Mouse (Mus musculus) retina, postnatal 1 day (tissue): ENCODE data around the gene Gemin5.
"Not testable (repeated sequence)": the region's sequence is repeated elsewhere in the genome, so short reads cannot be mapped to it uniquely, and the experiment has no call there.

Experiments
- DNase-seq: peaks from one replicate; pipeline ENCODE4 v3.0.0-alpha.2; 2012

Gemin5 gene

GRCm38 (mm10) chr11:58168167-58168915 lies at the start of gene Gemin5:
TSS of gene Gemin5 (minus strand) at chr11:58168539.
- DNase-seq: peak; percentile 89

GRCm38 (mm10) chr11:58216823-58217222 lies 48.5 kb upstream of the Gemin5 start:
- no peak for DNase-seq

DNA sequence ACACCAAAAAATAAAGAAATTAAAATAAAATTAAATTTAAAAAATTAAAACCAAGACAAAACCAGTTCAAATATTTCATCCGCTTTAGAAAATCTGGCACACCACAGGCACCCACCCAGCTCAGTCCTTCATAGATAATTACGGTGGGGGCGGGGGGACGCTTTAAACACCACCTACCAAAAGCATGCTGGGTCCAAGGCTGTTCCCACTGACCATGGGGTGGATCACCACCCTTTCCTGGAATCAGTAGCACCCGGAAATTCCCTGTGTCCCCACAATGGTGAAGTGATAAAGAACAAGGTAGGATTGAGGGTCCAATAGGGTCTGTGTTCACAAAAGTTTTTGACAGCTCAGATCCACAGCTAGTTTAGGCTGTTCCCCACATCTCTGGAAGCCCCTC lies 47.5 kb upstream of the Gemin5 start:
- DNase-seq: no peak

- DNase-seq: not testable (repeated sequence)
Observed at GRCm38 (mm10) chr11:58215049-58215430, 46.7 kb upstream of the Gemin5 start.

GRCm38 (mm10) chr11:58214391-58215048 lies 46.2 kb upstream of the Gemin5 start:
- DNase-seq: peak; percentile 55

GRCm38 (mm10) chr11:58213673-58214342 lies 45.5 kb upstream of the Gemin5 start:
- no peak for DNase-seq

- no peak for DNase-seq
Observed at GRCm38 (mm10) chr11:58211682-58212067, 43.3 kb upstream of the Gemin5 start.

GRCm38 (mm10) chr11:58211062-58211681 lies 42.8 kb upstream of the Gemin5 start:
- DNase-seq: no peak

- DNase-seq: no peak
Observed at GRCm38 (mm10) chr11:58210321-58210886, 42.1 kb upstream of the Gemin5 start.

GRCm38 (mm10) chr11:58201052-58201451 lies 32.7 kb upstream of the Gemin5 start:
- no peak for DNase-seq

DNA sequence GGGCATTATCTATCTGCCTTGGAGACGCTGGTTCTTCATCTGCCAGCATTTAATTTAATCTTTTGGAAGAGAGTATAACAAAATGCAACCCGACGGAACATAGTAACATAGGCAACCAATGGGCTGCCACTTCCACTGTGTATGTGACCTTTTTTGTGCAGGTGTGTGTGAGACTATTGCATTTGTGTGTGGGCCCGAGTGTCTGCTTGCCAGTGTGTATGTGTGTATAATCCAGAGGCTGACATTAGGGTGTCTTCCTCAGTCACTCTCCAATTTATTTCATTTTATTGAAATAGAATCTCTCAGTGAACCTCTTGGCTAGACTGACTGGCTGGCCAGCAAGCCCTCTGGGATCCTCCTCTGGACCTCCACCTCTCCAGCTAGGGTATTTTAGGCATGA lies 31.9 kb upstream of the Gemin5 start:
- no peak for DNase-seq

GRCm38 (mm10) chr11:58199229-58200037 lies 31.1 kb upstream of the Gemin5 start, which contains the start of the genes Igtp and Irgm2:
TSS of gene Igtp (plus strand) at chr11:58199556.
TSS of gene Irgm2 (plus strand) at chr11:58199618.
- peak; percentile 67 for DNase-seq

DNA sequence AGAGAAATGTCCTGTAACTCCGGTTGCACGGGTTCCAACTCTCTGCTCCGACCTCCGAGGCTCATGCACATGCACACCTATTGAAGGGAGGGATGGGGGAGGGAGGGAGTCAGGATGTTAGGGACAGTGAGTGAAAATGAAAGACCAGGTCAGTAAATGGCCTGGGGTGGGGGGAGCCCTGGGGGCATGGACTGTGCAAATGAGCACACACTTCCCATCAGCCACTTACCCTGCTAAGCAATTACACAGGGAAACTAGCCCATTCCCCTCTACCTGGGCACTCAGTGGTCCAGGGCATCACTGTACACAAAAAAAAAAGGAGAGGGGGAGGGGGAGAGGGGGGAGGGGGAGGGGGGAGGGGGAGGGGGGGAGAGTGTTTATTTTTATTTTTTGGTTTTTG lies 30.3 kb upstream of the Gemin5 start:
- DNase-seq: no peak

- peak; percentile 37 for DNase-seq
Observed at GRCm38 (mm10) chr11:58193860-58194520, 25.7 kb upstream of the Gemin5 start.

DNA sequence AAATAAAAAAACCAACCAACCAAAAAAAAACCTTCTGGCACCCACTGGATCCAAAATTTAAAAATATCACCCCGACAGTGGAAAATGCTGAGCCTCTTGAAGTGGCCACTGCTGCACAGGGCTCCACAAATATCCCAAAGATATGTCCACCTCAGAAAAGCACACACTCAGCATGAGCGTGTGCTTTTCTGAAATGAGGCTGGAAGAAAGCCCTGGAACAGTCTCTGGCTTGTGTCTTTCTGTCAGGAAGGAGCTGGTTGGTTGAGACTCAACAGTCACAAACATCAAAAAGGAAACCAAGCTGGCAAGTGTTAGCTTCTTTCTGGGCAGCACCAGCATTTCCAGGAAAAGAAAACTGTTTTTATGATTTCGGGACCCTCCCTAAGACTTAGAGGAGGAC lies 25.0 kb upstream of the Gemin5 start:
- DNase-seq: no peak

DNA sequence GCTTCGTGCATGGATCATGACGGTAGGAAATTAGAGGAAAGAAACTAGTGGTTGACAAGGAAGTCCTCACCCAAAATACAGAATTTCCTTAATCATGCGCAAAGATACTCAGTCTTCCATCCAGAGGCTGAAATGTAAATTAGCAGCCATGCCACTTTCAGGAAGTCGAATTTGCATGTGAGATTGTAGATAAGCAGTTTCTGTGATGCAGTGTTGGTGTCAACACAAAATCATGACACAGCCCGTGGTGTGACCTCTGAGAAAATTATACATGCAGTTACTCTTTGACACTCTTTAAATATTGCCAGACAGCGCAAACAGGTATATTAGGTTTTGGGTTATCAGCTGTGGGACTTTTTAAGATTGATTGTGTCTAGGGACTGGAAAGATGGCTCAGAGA lies 21.3 kb upstream of the Gemin5 start:
- DNase-seq: no peak

- no peak for DNase-seq
Observed at GRCm38 (mm10) chr11:58183579-58183978, 15.2 kb upstream of the Gemin5 start.

DNA sequence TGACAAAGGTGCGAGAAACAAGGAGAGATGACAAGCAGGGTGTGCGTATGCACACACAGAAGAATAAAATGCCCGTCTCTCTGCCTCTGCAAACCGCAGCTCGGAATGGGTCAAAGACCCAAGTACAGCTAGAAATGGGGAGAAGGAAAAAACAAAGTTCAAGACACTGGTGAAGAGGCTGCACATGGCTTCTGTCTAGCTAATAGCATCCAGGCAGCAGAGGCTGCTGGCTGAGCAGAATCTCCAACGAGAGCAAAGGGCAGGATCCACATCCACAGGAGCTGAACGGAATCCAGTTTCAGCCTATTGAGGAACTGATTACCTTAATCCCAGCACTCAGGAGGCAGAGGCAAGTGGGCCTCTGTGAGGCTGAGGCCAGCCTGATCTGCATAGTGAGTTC lies 12.4 kb upstream of the Gemin5 start:
- DNase-seq: no peak

DNA sequence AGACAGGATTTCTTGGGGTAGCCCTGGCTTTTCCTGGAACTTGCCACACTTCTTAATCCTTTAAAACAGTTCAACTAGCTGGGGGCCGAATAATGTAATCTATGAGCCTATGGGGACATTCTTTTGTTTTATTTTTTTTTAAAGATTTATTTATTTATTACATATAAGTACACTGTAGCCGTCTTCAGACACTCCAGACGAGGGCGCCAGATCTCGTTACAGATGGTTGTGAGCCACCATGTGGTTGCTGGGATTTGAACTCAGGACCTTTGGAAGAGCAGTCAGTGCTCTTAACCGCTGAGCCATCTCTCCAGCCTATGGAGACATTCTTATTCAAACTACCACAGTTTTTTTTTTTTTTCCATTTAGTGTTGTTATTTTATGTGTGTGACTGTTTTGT lies 11.6 kb upstream of the Gemin5 start:
- not testable (repeated sequence) for DNase-seq

DNA sequence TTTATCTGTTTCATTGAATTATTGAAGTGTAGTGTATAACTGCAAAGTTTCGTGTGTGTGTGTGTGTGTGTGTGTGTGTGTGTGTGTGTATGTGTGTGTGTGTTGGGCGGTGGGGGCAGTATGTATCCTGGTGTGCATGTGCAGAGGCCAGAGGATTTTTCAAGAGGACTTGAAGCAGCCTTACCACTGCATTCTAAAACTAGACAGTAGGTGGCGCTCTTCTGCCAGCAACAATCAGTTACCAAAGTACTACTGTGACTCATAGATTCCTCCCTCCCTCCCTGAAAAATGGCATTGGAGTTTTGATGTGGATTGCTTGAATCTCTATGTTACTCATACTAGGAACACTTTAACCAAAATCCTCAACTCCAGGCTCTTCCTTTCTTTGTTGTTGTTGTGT lies 11.2 kb upstream of the Gemin5 start:
- DNase-seq: peak; percentile 91

DNA sequence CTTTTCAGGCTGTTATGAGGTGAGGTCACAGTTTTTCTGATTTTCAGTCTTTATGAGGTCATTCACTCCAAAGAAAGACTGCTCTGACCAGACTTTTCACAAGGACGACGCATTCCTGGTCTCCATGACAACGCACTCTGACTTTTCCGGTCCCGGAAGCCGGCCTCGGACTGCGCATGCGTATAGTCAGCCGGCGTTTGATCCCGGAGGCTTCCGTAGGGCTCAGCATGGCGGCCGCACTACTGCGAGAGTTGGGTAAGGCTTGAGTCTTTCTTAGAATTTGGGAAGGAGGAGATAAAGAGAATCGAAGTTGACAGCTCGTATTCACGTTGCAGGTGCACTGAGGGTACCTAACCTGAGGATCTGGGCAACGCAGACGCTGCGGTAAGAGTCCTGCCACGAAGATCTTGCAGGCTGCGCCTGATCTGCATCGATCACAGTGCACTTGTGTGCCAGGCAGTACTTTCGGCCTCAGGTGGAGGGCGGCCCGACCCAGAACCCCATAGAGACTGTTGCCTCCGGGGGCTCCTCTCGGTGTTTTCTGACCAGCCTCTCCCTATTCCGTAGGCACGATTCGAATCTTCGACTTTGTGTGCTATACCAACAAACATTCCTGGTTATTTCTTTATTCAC lies 3.2 kb upstream of the Gemin5 start, which contains the start of gene Mrpl22:
Mrpl22 (plus strand) TSS at position 203 of the 633 bp plus-strand sequence.
- DNase-seq: peak; percentile 97
